Mouse (Mus musculus): Measurements from ENCODE around the gene Map7d2. TPM values are rescaled to one million over a fixed set of nuclear protein-coding genes. Genes with fewer than 3 reads are reported as not detected.

Map7d2 gene
- polyA plus RNA-seq (2015; fragmentation: Nextera tagmentation; extraction: Ambion mirVana) = 1.3 and 1.4 TPM in 2 replicates

- H3K9ac ChIP-seq (ENCODE audit: low read length) = no peak within 1 kb of the TSS
- no peak within 1 kb of the TSS for H3K27ac ChIP-seq (replicated peaks)
- peak; percentile 16 for DNase-seq (ENCODE audit: low spot score)
Measured at GRCm38 (mm10) chrX:159414130-159414828, at the start of gene Map7d2. Gene Map7d2 (plus strand): TSS chrX:159414572.

GRCm38 (mm10) chrX:159371831-159372752 is 42.3 kb upstream of the Map7d2 start, which contains the start of gene Eif1ax:
Gene Eif1ax (plus strand): TSS chrX:159372178.
- Histone ChIP-seq H3K4me3 (ENCODE audit: low read depth, low read length) (peak within 1 kb of the TSS; percentile 73), H3K36me3 (ENCODE audit: control insufficient read depth, insufficient read depth, low read length) (no peaks in the 10 kb centered on the region), H3K4me2 (replicated peaks; ENCODE audit: low read depth) (peak within 1 kb of the TSS; percentile 50), H3K27ac (replicated peaks) (peak within 1 kb of the TSS; percentile 84), H3K9ac (ENCODE audit: low read length) (peak within 1 kb of the TSS; percentile 67), H3K9me3 (ENCODE audit: control insufficient read depth, low read length) (no peaks in the 10 kb centered on the region), H3K4me1 (replicated peaks; ENCODE audit: control insufficient read depth, insufficient read depth) (no peaks in the 10 kb centered on the region), H3K27me3 (ENCODE audit: control insufficient read depth, insufficient read depth, low read length) (no peaks in the 10 kb centered on the region)
- DNase-seq (ENCODE audit: low spot score) (peak; percentile 81), ATAC-seq (ENCODE audit: low FRiP score, low TSS enrichment) (peak; percentile 99)
- WGBS = 14% methylated on average over 29 of the region's 76 CpGs
- TF ChIP-seq CTCF (IDR thresholded peaks at IDR 0.05; ENCODE audit: low read depth) (peak; percentile 21; the same call in 1 of the 2 replicates), EP300 (optimal IDR thresholded peaks at IDR 0.05) (no peak)

More at GRCm38 (mm10) chrX:159414130-159414828, at the start of gene Map7d2:
- Histone ChIP-seq H3K4me3 (ENCODE audit: low read depth, low read length) (peak within 1 kb of the TSS; percentile 48), H3K4me1 (replicated peaks; ENCODE audit: control insufficient read depth, insufficient read depth) (no peaks in the 10 kb centered on the region), H3K36me3 (ENCODE audit: control insufficient read depth, insufficient read depth, low read length) (no peaks in the 10 kb centered on the region), H3K9me3 (ENCODE audit: control insufficient read depth, low read length) (no peaks in the 10 kb centered on the region), H3K4me2 (replicated peaks; ENCODE audit: low read depth) (peak within 1 kb of the TSS; percentile 91), H3K27me3 (ENCODE audit: control insufficient read depth, insufficient read depth, low read length) (no peaks in the 10 kb centered on the region)
- ATAC-seq (ENCODE audit: low FRiP score, low TSS enrichment) = peak; percentile 45
- 23% methylated on average over 31 of the region's 83 CpGs for WGBS
- TF ChIP-seq CTCF (IDR thresholded peaks at IDR 0.05; ENCODE audit: low read depth) (no peak), EP300 (optimal IDR thresholded peaks at IDR 0.05) (no peak)

- Histone ChIP-seq H3K27me3 (ENCODE audit: control insufficient read depth, insufficient read depth, low read length) (no peaks in the 10 kb centered on the region), H3K36me3 (ENCODE audit: control insufficient read depth, insufficient read depth, low read length) (no peaks in the 10 kb centered on the region), H3K27ac (replicated peaks) (peak overlapping the region; percentile 84), H3K4me2 (replicated peaks; ENCODE audit: low read depth) (peak overlapping the region; percentile 50), H3K4me1 (replicated peaks; ENCODE audit: control insufficient read depth, insufficient read depth) (no peaks in the 10 kb centered on the region), H3K9ac (ENCODE audit: low read length) (peak overlapping the region; percentile 67), H3K4me3 (ENCODE audit: low read depth, low read length) (peak overlapping the region; percentile 73), H3K9me3 (ENCODE audit: control insufficient read depth, low read length) (no peaks in the 10 kb centered on the region)
- WGBS = 18% methylated on average over 9 of the region's 9 CpGs
- ATAC-seq (ENCODE audit: low FRiP score, low TSS enrichment) (no peak), DNase-seq (ENCODE audit: low spot score) (no peak)
- TF ChIP-seq CTCF (IDR thresholded peaks at IDR 0.05; ENCODE audit: low read depth) = no peak
- TF ChIP-seq EP300 (optimal IDR thresholded peaks at IDR 0.05) = no peak
Measured at GRCm38 (mm10) chrX:159372753-159373144, 41.6 kb upstream of the Map7d2 start.

- Histone ChIP-seq H3K9ac (ENCODE audit: low read length) (no peak overlapping the region), H3K27me3 (ENCODE audit: control insufficient read depth, insufficient read depth, low read length) (no peaks in the 10 kb centered on the region), H3K27ac (replicated peaks) (no peak overlapping the region), H3K4me3 (ENCODE audit: low read depth, low read length) (no peak overlapping the region), H3K4me1 (replicated peaks; ENCODE audit: control insufficient read depth, insufficient read depth) (no peaks in the 10 kb centered on the region), H3K4me2 (replicated peaks; ENCODE audit: low read depth) (no peak overlapping the region), H3K36me3 (ENCODE audit: control insufficient read depth, insufficient read depth, low read length) (no peaks in the 10 kb centered on the region), H3K9me3 (ENCODE audit: control insufficient read depth, low read length) (no peaks in the 10 kb centered on the region)
- TF ChIP-seq EP300 (optimal IDR thresholded peaks at IDR 0.05) (no peak), CTCF (IDR thresholded peaks at IDR 0.05; ENCODE audit: low read depth) (no peak)
- 71% methylated on average over 9 of the region's 9 CpGs for WGBS
- no peak for DNase-seq (ENCODE audit: low spot score)
- no peak for ATAC-seq (ENCODE audit: low FRiP score, low TSS enrichment)
Measured at GRCm38 (mm10) chrX:159387105-159387504, 27.3 kb upstream of the Map7d2 start.

GRCm38 (mm10) chrX:159388953-159389352 is 25.4 kb upstream of the Map7d2 start:
- Histone ChIP-seq H3K4me3 (ENCODE audit: low read depth, low read length) (no peak overlapping the region), H3K4me2 (replicated peaks; ENCODE audit: low read depth) (no peak overlapping the region), H3K9ac (ENCODE audit: low read length) (no peak overlapping the region), H3K27ac (replicated peaks) (no peak overlapping the region), H3K4me1 (replicated peaks; ENCODE audit: control insufficient read depth, insufficient read depth) (no peaks in the 10 kb centered on the region), H3K27me3 (ENCODE audit: control insufficient read depth, insufficient read depth, low read length) (no peaks in the 10 kb centered on the region), H3K9me3 (ENCODE audit: control insufficient read depth, low read length) (no peaks in the 10 kb centered on the region), H3K36me3 (ENCODE audit: control insufficient read depth, insufficient read depth, low read length) (no peaks in the 10 kb centered on the region)
- DNase-seq (ENCODE audit: low spot score) (no peak), ATAC-seq (ENCODE audit: low FRiP score, low TSS enrichment) (no peak)
- TF ChIP-seq EP300 (optimal IDR thresholded peaks at IDR 0.05) (no peak), CTCF (IDR thresholded peaks at IDR 0.05; ENCODE audit: low read depth) (no peak)

All from stomach, postnatal 0 days (tissue).